ENCODE assay signal across 15 mouse cellular contexts in genomic region chr1:188214885-188215611, GRCm38 (mm10). TPM values are rescaled to one million over a fixed set of nuclear protein-coding genes. Genes with fewer than 3 reads are reported as not detected.
DNase-seq lines count a peak whose midpoint lies in the region; ATAC-seq and TF ChIP-seq lines count a peak whose summit lies in the region.
"Had no signal": no experiment of that assay in that cellular context is flagged by ENCODE, and none has a peak within 500 bp of the region (broad histone marks: within the 10 kb centered on the region; RNA-seq: fewer than 3 reads in every experiment).

No protein-coding gene starts in this region.

- no peak for TF ChIP-seq POLR2A in lung, adult 2 months (IDR thresholded peaks at IDR 0.05; ENCODE audit: borderline replicate concordance, extremely low read depth, low read depth, low read length)
- TF ChIP-seq POLR2A in kidney, adult 2 months (IDR thresholded peaks at IDR 0.05; ENCODE audit: low read depth, low read length) = no peak

- H3K4me3 ChIP-seq in heart, embryonic 12.5 days = no peak overlapping the region
- no peak overlapping the region for H3K4me3 ChIP-seq in lung, embryonic 16.5 days (ENCODE audit: low read length)
- H3K4me3 ChIP-seq in lung, adult 2 months (replicated peaks; ENCODE audit: extremely low read depth, low read depth, low read length) = no peak overlapping the region
- no peak overlapping the region for H3K4me3 ChIP-seq in kidney, adult 2 months (ENCODE audit: insufficient read depth, low read depth, low read length)
- H3K4me3 ChIP-seq: heart, embryonic 10.5 days had no signal

- no peak for TF ChIP-seq CTCF in lung, adult 2 months (IDR thresholded peaks at IDR 0.05; ENCODE audit: insufficient read depth, low read length)
- no peak for TF ChIP-seq CTCF in kidney, adult 2 months (conservative IDR thresholded peaks at IDR 0.05; ENCODE audit: insufficient read depth, insufficient read length, low read depth, low read length)

- 42% methylated on average over 10 of the region's 10 CpGs for WGBS in heart, embryonic 12.5 days
- WGBS in lung, embryonic 16.5 days = 36% methylated on average over 10 of the region's 10 CpGs
- WGBS in lung, adult 2 months = 52% methylated on average over 10 of the region's 10 CpGs
- WGBS in kidney, adult 2 months = 58% methylated on average over 10 of the region's 10 CpGs

- H3K36me3 ChIP-seq in heart, embryonic 12.5 days = peaks cover 13% of the 10 kb centered on the region; the same call in 1 of the 2 replicates
- no peaks in the 10 kb centered on the region for H3K36me3 ChIP-seq in lung, embryonic 16.5 days (ENCODE audit: control insufficient read depth, insufficient read depth, low read length)
- H3K36me3 ChIP-seq in kidney, adult 2 months (ENCODE audit: control insufficient read depth, insufficient read depth, low read length) = no peaks in the 10 kb centered on the region

- peak overlapping the region; percentile 68 for H3K27ac ChIP-seq in heart, embryonic 12.5 days (ENCODE audit: poor library complexity, severe bottlenecking)
- H3K27ac ChIP-seq in lung, embryonic 16.5 days (ENCODE audit: low read length) = no peak overlapping the region
- H3K27ac ChIP-seq in kidney, adult 2 months (ENCODE audit: insufficient read depth, low read depth, low read length) = no peak overlapping the region
- H3K27ac ChIP-seq: heart, embryonic 10.5 days; macrophage had no signal

- no peaks in the 10 kb centered on the region for H3K9me3 ChIP-seq in heart, embryonic 12.5 days (replicated peaks)
- no peaks in the 10 kb centered on the region for H3K9me3 ChIP-seq in lung, embryonic 16.5 days (ENCODE audit: control insufficient read depth, low read length)
- H3K9me3 ChIP-seq: heart, embryonic 10.5 days had no signal

- peaks cover 6% of the 10 kb centered on the region for H3K4me1 ChIP-seq in heart, embryonic 12.5 days (replicated peaks)
- H3K4me1 ChIP-seq in lung, embryonic 16.5 days (replicated peaks; ENCODE audit: control insufficient read depth, insufficient read depth, low read length) = 0 out of 2 replicates have a peak, but pooled peaks cover 3% of the 10 kb centered on the region
- no peaks in the 10 kb centered on the region for H3K4me1 ChIP-seq in lung, adult 2 months (ENCODE audit: control insufficient read depth, insufficient read depth, low read length)
- no peaks in the 10 kb centered on the region for H3K4me1 ChIP-seq in kidney, adult 2 months (ENCODE audit: control insufficient read depth, insufficient read depth, low read length)

- DNase-seq in heart, postnatal 10 days = no peak
- DNase-seq in lung, adult 2 months = no peak
- peak; percentile 71 for DNase-seq in kidney, adult 2 months
- peak; percentile 47 for DNase-seq in yolk sac, embryonic 10.5 days (ENCODE audit: low spot score)
- DNase-seq in cerebellum, adult 11 months = no peak
- DNase-seq: adrenal gland, adult 2 months; cerebellum, adult 11-12 months; right cerebral cortex, postnatal 4 days; thymus, postnatal 36 days had no signal

- H3K27me3 ChIP-seq in heart, embryonic 12.5 days (replicated peaks) = no peaks in the 10 kb centered on the region
- H3K27me3 ChIP-seq in lung, embryonic 16.5 days (ENCODE audit: control insufficient read depth, insufficient read depth, low read depth, low read length) = no peaks in the 10 kb centered on the region
- no peaks in the 10 kb centered on the region for H3K27me3 ChIP-seq in kidney, adult 2 months (replicated peaks; ENCODE audit: control insufficient read depth, insufficient read depth, low read length)

- intact Hi-C loops in heart, postnatal 10 days (cut with DNase I) = no loop called here

- peak overlapping the region; percentile 13; the same call in 1 of the 2 replicates for H3K4me2 ChIP-seq in heart, embryonic 12.5 days
- H3K4me2 ChIP-seq in lung, embryonic 16.5 days (ENCODE audit: low read depth, low read length) = no peak overlapping the region

- peak; percentile 29; the same call in 1 of the 2 replicates for ATAC-seq in heart, embryonic 12.5 days (ENCODE audit: insufficient number of reproducible peaks, low FRiP score)
- ATAC-seq in lung, embryonic 16.5 days (ENCODE audit: low read depth) = peak; percentile 78
- ATAC-seq: Patski had no signal

- no peak overlapping the region for H3K9ac ChIP-seq in heart, embryonic 12.5 days
- H3K9ac ChIP-seq in lung, embryonic 16.5 days (ENCODE audit: low read length) = no peak overlapping the region

RNA-seq across cellular contexts. Expression of gene Ush2a, which starts 46.8 kb away (rescaled TPM):
- 0.08 TPM in 1 of 2 replicates, not detected in the other for polyA plus RNA-seq in heart, embryonic 12.5 days (2016; fragmentation: Nextera tagmentation; extraction: Ambion mirVana)
- under 1 TPM; 0.07 to 0.24 TPM for total RNA-seq in heart, postnatal 10 days (2021)
- polyA plus RNA-seq in lung, embryonic 16.5 days (2015; fragmentation: Nextera tagmentation; extraction: Ambion mirVana) = 0.11 TPM in 1 of 2 replicates, not detected in the other
- polyA plus RNA-seq in lung, adult 2 months (2012; rRNA removed) = 0.01 TPM in 1 of 2 replicates, not detected in the other
- polyA plus RNA-seq in kidney, adult 2 months (2012; rRNA removed) = 0.01 TPM in 1 of 2 replicates, not detected in the other
- total RNA-seq: adrenal gland, adult 2 months had no signal
- polyA plus RNA-seq: macrophage; Patski; stomach, embryonic 14.5 days had no signal

Comparison
In these comparisons a context has a peak if more than half of its experiments do, and no peak if none do; other contexts are left out.
1. DNase-seq: peak in kidney, adult 2 months (single experiment) and yolk sac, embryonic 10.5 days (single experiment); none in heart, postnatal 10 days (0 of 2), lung, adult 2 months (single experiment) and cerebellum, adult 11 months (single experiment).